Mouse (Mus musculus) lung, adult 2 months (tissue): ENCODE data around the gene Ucp3.
"Not testable (repeated sequence)": the region's sequence is repeated elsewhere in the genome, so short reads cannot be mapped to it uniquely, and the experiment has no call there.

Experiments used
- CTCF ChIP-seq: fragments of 200-500 bp; IDR thresholded peaks from 2 replicates; pipeline ENCODE4 v1.5.1; 2011; ENCODE audit warnings: mild to moderate bottlenecking, low read length, control low read depth; ENCODE audit not compliant: insufficient read depth
- POLR2A ChIP-seq: fragments of 200-500 bp; IDR thresholded peaks from 2 replicates; pipeline ENCODE4 v1.6.1; 2011; ENCODE audit warnings: low read depth, mild to moderate bottlenecking, control low read depth, low read length, borderline replicate concordance; ENCODE audit errors: extremely low read depth

DNA sequence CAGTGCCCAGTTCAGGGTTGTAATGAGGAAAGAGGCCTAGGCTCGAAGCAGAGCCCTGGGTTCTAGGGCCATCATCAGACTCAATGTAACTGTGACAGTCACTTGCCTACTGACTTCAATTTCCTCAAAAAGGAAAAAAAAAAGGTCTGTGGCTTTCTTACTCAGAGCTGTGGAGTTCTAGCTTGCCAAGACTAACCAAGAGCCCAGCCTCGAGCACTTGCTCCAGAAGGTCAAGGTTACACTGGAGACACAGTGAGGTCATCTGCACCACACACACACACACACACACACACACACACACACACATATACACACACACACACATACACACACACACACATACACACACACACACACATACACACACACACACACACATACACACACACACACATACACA is 9.3 kb downstream of the Ucp3 start:
- not testable (repeated sequence) for TF ChIP-seq POLR2A, CTCF
